Mouse (Mus musculus) embryo, embryonic 9.5 days (tissue): ENCODE data around the gene Ifit2.

Experiments used
- DNase-seq: peaks from one replicate; pipeline ENCODE4 v3.0.0-alpha.2; 2017; ENCODE audit errors: extremely low spot score

Gene Ifit2

GRCm38 (mm10) chr19:34550534-34551223 is at the start of gene Ifit2:
Gene Ifit2 (plus strand): TSS chr19:34550694.
- peak; percentile 79 for DNase-seq

GRCm38 (mm10) chr19:34500763-34501162 is 49.7 kb upstream of the Ifit2 start:
- peak; percentile 64 for DNase-seq

GRCm38 (mm10) chr19:34505161-34505721 is 45.3 kb upstream of the Ifit2 start:
- no peak for DNase-seq

GRCm38 (mm10) chr19:34510717-34511116 is 39.8 kb upstream of the Ifit2 start:
- DNase-seq: no peak

- peak; percentile 7 for DNase-seq
Measured at GRCm38 (mm10) chr19:34511528-34511927, 39.0 kb upstream of the Ifit2 start.

GRCm38 (mm10) chr19:34515681-34516080 is 34.8 kb upstream of the Ifit2 start:
- no peak for DNase-seq

GRCm38 (mm10) chr19:34516346-34516745 is 34.1 kb upstream of the Ifit2 start:
- DNase-seq: no peak

GRCm38 (mm10) chr19:34517197-34517596 is 33.3 kb upstream of the Ifit2 start:
- no peak for DNase-seq

- DNase-seq: no peak
Measured at GRCm38 (mm10) chr19:34517812-34518594, 32.5 kb upstream of the Ifit2 start.

GRCm38 (mm10) chr19:34518786-34519185 is 31.7 kb upstream of the Ifit2 start:
- DNase-seq: no peak

- no peak for DNase-seq
Measured at GRCm38 (mm10) chr19:34519646-34520045, 30.8 kb upstream of the Ifit2 start.

- DNase-seq: no peak
Measured at GRCm38 (mm10) chr19:34520051-34520450, 30.4 kb upstream of the Ifit2 start.

GRCm38 (mm10) chr19:34521361-34521760 is 29.1 kb upstream of the Ifit2 start:
- DNase-seq: no peak

- DNase-seq: no peak
Measured at GRCm38 (mm10) chr19:34521978-34522377, 28.5 kb upstream of the Ifit2 start.

GRCm38 (mm10) chr19:34523106-34523725 is 27.3 kb upstream of the Ifit2 start:
- DNase-seq: no peak

GRCm38 (mm10) chr19:34524646-34525045 is 25.8 kb upstream of the Ifit2 start:
- DNase-seq: no peak

GRCm38 (mm10) chr19:34526321-34526923 is 24.1 kb upstream of the Ifit2 start:
- DNase-seq: no peak

- peak; percentile 89 for DNase-seq
Measured at GRCm38 (mm10) chr19:34526941-34527682, 23.4 kb upstream of the Ifit2 start, which contains the start of gene Lipa. Gene Lipa (minus strand): TSS chr19:34527474.

- no peak for DNase-seq
Measured at GRCm38 (mm10) chr19:34532061-34532751, 18.3 kb upstream of the Ifit2 start.

GRCm38 (mm10) chr19:34539422-34539821 is 11.1 kb upstream of the Ifit2 start:
- no peak for DNase-seq

GRCm38 (mm10) chr19:34546211-34546610 is 4.3 kb upstream of the Ifit2 start:
- DNase-seq: no peak
